Mouse (Mus musculus) adrenal gland (tissue): ENCODE measurements around the gene Rbbp9.

Experiments
- intact Hi-C: fragments of 180-260 bp; cut with DNase I; formaldehyde crosslinking; loops from one replicate; pipeline ENCODE4 v1.15.1; 2025

The Rbbp9 gene

GRCm38 (mm10) chr2:144514619-144515018, 36.0 kb downstream of the Rbbp9 start:
- intact Hi-C loops = no loop called here

DNA sequence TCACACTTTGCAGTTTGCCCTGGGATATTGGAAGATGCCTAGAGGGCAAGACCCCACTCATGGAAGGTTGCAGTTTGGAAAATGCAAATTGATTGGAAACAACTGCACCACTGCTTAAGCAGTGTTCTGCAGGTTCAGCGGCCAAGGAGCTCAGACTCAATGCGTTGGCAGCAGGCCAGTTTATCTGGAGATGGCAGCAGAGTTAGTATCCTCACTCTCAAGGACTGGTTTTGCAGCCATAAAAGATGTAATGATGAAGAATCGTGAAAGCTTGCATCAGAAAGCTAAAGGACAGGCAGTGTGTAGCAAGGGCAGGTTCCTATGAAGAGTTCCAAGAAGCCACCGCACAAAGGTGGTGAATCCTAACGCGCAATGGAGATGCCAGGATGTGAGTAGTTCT, 48.5 kb downstream of the Rbbp9 start:
- intact Hi-C loops = no loop called here
